Mouse (Mus musculus) olfactory bulb, adult 2 months (tissue): ENCODE measurements around the gene Nfib.

Source experiments
- CTCF ChIP-seq: fragments of 200-500 bp; IDR thresholded peaks from 2 replicates; pipeline ENCODE4 v1.5.1; 2012; ENCODE audit warnings: low read depth, mild to moderate bottlenecking, low read length, moderate library complexity; ENCODE audit not compliant: insufficient read depth
- POLR2A ChIP-seq: fragments of 200-500 bp; IDR thresholded peaks from 2 replicates; pipeline ENCODE4 v1.6.1; 2012; ENCODE audit warnings: mild to moderate bottlenecking, low read depth, low read length, moderate library complexity; ENCODE audit not compliant: insufficient read depth

DNA sequence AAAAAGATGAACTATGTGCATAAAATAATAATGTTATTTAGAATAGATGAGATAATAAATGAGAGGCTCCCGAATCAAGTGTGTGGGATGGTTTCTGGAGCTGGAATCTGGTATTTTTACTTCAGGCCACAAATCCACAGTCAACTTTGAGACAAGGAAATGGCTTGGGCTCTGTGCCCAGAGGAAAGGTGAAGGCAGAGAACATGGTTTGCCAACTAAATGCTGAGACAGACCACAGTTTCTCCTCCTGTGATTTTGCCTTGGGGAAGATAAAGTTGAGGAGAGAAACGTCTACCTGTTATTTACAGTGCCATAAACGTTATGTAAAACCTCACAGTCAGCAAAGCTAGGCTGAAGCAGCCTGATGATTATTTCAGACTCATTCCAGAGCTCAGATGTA, 367.1 kb downstream of the Nfib start:
- TF ChIP-seq POLR2A (no peak), CTCF (no peak)
